Mouse (Mus musculus): ENCODE measurements at regions not wholly inside any gene's neighbourhood (a gene's known extent, or its start where the extent isn't known, plus 50 kb on each side); places are given as distances from the start of the nearest gene placed in this dataset.
A peak's percentile ranks its signal among the peaks of the same experiment; 100 is the strongest.

DNA sequence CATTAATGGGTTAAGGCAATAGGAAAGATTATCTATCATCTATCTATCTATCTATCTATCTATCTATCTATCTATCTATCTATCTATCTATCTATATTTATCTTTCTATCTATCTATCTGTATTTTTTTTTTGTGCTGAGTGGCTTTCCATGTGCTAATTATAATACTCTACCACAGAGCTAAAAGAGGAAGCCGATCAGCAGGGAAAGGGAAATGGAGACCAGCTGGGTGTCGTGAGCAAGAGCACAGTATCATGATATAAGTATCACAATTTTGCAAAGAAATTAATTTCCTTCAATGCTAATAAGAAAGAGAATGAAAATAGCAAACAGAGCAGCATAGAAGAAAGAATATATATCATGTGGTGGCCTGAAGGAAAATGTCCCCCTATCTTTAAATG is 69.6 kb downstream of the Cldn1 start:
- DNase-seq (ENCODE audit: low spot score), result no peak

DNA sequence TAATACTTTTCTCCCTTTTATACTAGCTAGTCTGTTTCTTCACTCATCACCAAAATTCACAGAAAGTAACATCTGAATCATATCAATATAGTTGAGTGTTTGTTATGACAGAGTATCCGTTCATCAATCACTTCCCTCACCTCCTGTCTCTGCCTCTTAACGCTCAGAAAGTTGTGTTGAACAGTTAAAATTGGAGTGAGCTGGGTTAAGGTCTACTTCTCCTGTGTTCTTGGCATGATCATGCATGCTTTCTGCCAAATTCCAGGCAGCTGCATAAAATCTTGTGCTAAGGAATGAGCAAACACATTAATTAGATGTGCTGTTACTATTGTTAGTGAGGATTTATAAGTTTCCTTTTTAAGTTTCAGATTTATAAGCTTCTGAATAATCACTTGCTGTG is 79.9 kb downstream of the Cldn1 start:
- DNase-seq (ENCODE audit: low spot score), result peak; percentile 32

DNA sequence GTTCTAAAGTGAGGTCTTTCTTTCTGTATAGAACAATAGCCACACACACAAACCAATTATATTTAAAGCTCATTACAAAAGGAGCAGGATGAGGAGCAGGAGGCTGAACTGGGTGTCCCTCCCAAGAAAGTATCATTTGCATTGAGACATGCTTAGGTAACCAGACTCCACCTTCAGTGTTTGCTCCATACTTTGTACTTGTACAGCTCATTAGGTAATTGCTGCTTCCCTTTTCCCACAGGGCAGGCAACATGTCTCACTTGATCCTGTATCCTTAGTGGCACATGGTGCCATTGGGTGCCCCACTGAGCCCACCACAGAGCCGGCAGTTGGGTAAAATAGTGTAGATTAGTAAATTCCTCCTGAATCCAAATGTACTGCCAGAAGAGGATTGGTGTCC is 86.0 kb downstream of the Cldn1 start:
- DNase-seq (ENCODE audit: low spot score), result no peak

DNA sequence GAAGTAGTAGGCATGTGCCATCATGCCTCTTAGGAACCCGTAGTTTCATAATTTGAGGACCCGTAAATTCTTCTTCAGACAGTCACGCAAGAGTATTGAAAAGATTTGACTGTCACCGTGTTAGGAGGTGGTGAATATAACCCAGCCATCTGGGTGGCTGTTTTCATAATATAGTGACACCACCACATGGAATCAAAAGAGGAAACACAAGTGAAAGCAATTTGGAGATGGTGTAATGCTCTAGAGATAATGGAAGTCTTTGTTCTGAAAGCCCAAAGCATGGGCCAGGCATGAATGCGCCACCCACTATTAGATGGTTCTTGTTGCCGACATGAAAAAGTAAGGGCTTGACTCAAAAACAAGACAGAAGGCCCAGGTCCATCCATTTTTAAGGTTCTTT is 86.9 kb downstream of the Cldn1 start:
- no peak for DNase-seq (ENCODE audit: low spot score)

DNA sequence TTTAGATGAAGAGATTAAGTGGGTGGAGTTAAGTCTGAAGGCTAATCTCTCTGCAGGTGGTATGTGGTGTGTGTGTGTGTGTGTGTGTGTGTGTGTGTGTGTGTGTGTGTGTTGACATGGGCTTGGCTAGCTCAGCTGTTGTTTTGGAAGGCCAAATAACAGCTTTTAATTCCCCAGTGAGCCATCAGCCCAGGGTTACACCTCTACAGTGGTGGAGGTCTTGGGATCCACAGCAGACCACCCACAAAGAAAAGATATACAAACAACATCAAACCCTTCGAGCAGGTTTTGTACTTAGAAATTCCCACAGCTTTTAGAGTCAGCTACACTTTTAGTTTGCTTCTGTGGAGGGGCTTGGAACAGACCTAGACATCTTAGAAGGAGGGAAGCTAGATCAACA is 89.2 kb downstream of the Cldn1 start:
- no peak for DNase-seq (ENCODE audit: low spot score)

DNA sequence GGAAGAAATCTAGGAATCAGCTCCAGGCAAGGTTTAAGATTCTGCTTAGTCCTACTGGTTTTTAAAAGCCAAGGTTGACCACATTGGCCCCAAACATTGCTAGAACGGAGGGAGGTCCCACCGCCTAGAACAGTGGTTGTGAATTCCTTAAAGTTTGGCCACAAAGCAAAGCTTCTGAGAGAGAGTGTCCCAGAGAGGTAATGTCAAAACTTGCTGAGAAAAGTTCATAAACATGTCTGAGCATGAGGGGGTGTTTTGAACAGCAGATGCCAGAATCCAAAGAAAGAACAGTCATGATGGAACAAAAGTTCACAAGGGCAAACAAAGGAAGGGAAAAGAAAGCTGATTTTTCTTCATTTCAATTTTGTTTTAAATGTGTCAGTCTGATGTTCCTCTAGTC is 90.1 kb downstream of the Cldn1 start:
- DNase-seq (ENCODE audit: low spot score), result peak; percentile 33

DNA sequence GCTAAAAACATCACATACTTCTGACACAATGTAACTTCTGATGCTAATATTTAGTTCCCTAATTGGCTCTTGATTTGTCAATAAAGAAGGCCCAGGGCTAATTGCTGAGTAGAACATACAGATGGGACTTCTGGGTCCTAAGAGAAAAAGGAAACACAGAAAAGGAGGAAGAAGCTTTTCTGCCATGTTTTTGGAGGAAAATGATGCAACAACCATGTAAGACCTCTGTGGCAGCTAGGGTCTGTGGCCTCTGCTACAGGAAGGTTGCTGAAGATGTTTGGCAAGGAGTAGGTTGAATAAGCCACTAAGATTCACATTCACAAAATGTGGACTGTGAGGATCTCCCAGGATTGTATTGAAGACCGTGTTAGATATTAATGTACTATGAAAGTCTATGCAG is 94.9 kb downstream of the Cldn1 start:
- DNase-seq (ENCODE audit: low spot score), result no peak

DNA sequence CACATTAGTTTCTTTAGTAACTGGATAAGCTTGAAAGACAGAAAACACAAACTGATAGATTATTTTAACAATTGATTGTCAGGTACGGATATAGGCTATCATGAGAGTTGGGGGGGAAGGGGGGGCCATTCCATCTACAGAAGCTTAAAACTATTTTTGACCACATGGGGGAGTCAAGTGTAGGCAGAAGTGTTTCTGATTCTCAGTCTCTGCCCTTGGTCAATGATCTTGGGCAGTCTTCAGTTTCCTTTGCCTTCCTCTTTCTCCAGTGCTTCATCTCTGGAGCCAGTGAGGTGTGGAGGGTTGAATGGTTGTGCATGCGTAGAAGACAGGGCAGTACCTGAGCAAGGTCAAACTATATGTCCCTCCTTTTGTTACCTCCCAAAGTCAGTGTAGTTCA is 118.8 kb downstream of the Cldn1 start:
- DNase-seq (ENCODE audit: low spot score), result peak; percentile 16

DNA sequence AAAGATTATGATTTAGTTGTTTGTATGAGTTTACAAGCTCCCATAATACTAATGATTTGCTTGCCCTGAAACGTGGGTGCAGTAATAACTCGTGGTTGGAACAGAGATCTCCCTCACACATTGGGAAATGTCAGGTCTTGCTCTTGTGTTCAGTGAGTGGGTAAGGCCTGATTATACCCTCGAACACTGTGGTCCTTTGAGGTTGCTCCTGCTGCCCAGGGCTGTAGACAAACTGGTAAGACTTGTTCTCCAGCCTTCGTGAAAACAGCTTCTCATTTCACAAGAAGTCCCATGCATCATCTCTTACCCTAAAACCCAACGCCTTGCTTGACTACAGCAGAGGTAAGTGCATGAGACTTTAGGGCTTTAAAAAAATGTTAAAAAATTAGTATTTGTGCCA is 119.9 kb downstream of the Cldn1 start:
- DNase-seq (ENCODE audit: low spot score), result no peak

DNA sequence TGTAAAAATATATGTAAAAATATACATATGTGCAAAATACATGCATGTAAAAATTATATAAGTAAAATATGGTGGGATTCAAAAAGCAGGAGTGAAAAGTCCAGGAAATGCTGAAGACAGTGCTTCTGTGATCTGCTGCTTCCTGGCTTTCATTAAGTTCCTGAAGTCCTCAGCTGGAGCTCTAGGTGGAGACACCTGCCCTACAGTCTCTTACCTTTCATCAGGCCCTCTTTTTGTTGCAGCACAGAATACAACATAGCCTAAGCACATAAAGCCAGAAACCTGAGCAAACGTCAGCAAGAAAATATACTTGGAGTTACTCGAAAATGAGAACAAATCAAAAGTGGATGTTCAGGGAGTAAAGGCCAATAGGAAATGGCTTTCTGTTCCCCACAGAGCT is 120.6 kb downstream of the Cldn1 start:
- no peak for DNase-seq (ENCODE audit: low spot score)

DNA sequence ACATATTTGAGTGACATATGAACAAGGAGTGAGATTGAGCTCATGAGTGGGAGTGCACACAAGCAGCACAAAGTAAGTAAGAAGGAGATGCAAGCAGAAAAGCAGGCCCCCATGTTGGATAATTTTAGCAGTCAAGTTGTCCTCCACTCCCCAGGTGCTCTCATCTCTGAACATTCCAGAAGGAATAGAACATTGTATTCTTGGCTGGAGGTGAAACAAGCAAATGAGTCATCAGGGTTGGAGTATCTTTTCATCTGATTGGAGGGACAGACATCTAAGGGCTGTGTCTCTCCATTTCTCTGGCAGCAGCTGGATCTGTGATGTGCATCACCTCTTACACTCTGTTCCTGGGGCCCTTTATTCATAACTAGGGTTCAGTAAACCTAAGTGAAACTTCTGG is 122.7 kb downstream of the Cldn1 start:
- DNase-seq (ENCODE audit: low spot score), result no peak

DNA sequence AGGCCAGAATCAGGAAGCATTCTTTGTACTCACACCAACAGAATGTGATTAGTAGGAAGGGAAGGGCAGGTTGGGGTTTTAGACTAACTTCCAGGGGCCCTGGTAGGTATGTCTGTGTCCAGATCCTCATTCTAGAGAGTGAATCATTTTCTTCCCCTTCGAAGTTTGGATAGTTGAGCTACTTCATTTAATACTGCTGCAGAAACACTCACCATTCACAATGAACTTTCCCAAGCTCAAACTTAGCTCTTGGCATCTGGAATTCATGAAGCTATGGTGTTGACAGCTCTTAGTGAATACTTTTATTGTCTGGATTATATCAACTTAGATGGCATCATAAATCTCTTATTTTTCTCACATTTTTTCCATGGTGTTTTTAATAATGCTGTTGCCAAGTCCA is 123.7 kb downstream of the Cldn1 start:
- DNase-seq (ENCODE audit: low spot score), result no peak

DNA sequence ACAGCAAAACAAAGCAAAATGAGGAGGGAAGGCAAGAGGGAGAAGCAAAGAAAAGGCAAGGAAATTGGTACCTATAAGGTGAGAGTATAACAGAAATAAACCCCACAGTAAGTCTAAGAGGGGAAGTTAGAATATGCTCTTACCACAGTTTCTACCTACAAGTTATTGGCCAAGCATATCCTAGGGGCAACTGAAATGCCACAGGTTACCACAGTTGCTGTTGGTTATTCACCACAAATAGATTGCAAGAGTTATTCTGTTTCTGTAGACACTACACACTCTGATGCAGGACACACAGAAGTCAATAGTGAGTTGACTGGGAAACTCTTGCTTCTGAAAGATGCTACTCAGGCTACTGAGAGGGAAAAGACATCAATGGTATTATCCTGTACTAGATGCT is 129.7 kb upstream of the P3h2 start:
- no peak for DNase-seq (ENCODE audit: low spot score)

DNA sequence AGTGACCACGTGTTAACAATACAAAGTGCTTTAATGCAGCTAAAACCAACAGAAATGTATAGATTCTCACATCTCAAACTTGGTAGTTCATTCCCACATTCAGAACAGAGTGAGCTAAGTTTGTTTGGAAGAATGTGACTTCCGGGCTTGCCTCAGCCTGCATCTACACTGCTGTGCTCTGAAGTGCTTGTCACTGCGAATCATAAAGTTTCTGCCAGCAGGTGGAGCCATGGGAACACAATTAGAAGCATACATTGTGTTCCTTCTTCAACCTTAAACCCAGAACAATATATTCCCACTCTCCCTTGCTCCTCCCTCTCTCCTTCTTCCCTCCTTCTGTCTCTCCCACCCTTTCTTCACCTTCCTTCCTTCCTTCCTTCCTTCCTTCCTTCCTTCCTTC is 128.5 kb upstream of the P3h2 start:
- DNase-seq (ENCODE audit: low spot score), result peak; percentile 78

DNA sequence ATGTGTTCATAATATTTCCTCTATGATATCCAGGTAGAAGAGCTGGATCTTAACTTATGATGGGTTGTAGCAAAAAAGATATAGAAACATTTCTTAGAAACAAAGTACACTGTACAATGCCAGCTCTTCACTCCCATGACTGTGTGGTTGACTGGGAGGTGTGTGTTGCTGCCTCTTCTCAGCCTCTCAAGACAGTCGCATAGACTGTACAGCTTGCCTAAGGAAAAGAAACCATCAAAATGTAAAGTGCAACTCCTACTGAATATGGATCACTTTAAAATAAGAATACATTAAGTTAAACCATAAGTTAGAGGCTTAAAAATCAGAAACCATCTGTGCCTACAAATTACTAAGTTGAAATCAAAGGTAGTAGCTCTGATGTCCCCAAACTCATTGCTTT is 125.5 kb upstream of the P3h2 start:
- no peak for DNase-seq (ENCODE audit: low spot score)

DNA sequence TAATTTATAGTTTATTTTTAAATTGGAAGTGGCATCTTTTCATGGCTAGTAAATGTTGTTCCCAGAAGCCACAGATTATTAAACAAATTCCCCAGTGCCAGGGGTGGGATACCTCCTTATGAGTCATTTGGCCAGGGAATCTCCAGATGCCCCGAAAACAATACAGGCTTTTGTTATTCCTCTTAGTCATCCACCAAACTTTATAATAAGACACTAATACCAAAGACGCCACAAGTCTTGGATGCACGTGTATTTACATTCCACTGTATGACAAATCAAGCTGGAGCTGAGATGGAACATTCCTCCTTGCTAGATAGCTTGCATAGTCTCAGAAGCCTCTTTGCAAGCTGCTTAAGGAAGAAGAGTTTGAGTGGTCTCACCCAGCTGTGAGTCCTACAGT is 105.8 kb upstream of the P3h2 start:
- DNase-seq (ENCODE audit: low spot score), result no peak

DNA sequence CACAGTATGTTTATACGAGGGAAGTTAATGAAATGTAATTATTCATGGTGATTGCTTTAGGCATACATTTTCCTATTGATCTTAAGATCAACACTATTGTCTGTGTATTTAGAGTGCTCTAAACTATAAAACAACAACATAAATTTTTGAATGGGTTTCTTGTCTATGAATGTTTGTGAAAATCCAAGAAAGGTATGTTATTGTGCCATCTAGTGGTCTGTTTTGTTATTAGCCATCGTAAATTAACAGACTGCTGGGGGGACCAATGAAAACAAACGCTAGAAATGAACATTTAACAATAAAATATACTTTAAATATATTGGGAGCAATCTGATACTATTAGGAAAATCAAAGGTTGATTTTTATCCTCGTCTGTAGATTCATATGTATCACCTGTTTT is 93.5 kb upstream of the P3h2 start:
- DNase-seq (ENCODE audit: low spot score), result peak; percentile 30

DNA sequence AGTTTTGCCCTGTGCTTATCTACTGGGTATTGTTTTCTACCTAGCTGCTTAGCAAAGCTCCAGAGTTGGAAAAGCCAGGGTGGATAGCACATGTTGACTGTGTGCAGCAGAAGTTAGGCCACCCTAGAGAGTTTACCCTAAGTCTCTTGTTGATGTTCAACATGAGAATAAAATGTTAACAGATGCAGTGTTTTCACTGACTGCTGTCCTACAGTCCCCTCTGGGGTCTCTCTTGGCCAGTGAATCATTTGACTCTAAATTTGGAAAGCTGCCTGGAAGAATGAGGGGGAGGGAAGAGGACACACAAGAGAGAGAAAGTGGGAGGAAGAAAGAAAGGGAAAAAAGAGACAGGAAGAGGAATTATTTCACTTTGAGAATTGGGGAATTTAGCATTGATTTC is 90.8 kb upstream of the P3h2 start:
- no peak for DNase-seq (ENCODE audit: low spot score)

DNA sequence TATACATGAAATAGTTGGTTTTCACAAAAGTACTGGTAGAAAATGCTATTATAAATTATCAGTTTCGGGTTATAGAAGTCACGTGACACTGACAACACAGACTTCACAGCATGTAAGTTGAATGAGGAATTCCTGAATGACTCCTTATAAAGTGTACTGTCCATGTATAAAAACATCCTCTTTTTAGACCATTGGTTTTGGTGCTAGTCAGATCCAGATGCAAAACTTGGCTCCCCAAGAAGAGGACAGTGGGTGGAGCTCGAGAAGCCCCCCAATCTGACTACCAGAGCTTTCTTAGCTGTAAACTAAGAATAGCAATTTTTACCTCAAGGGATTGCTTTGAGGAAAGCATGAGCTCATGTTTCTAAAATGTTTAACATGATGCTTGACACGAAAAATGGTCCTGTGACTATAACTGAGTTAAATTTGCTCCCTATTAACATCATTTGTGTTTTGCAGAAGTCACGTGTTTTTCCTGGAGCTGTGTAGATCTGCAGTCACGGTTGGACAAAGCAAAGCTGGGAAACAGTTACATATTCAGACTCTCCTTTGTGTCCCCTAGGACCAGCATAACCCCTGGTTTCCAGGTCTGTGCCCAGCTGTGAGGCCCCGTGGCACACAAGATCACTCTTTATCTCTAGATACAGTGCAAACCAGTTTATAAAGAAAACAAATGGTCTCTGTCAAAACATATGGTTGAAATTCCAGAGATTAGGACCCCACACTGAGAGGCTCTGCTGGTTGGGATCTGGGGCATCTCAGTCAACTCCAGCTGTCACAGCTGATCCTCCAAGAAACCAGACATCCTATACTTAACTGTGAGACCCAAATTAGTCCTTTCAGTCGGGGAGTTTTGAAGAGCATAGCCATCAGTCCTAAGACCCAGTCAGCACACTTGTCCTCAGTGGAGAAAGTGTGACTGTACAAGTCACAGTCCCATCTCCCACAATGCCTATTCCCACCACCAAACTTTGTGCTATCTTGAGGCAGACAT is 80.0 kb upstream of the P3h2 start:
- DNase-seq (ENCODE audit: low spot score), result no peak

DNA sequence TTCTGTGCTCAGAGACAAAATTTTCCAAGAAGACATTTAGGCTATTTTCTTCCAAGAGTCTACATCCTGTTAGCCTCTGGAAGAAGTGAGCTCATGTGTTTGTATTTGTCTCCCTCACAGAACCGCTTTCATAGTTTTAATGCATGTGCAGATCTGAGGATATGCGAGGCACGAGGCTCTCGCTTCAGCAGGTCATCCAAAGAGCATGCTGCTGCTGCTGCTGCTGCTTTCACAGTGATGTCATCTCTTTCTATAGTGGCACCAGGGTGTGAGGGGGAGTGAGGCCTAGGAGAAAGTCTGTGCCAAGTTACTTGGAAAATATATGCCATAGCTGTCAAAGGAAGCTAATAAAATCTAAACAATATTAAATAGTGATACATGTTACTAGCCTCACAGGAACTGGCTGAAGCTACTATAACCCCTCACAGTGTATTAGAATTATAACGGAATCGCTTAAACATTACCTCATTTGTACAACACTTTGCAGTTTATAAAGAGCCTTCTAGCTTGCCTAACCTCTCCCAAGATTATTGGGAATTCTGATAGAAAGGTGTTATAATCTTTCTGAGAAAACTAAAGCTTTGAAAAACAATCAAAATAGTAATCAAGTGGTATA is 79.2 kb upstream of the P3h2 start:
- no peak for DNase-seq (ENCODE audit: low spot score)

DNA sequence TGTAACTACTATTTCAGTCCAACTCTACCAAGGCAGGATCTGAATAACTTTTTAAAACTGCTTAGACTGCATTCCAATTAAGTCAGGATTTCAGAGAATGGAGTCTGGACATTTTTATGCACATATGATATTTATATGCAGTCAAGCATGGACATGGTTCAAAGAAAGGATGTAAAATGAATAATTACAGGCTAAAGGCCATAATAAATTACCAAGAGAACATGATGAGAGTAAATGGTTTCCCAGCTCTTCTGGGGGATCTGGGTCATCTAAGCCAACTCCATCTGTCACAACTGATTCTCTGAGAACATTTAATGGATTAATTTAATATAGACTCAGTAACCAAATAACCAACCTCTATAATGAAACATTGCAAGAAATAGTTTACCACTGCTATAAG is 77.9 kb upstream of the P3h2 start:
- no peak for DNase-seq (ENCODE audit: low spot score)

DNA sequence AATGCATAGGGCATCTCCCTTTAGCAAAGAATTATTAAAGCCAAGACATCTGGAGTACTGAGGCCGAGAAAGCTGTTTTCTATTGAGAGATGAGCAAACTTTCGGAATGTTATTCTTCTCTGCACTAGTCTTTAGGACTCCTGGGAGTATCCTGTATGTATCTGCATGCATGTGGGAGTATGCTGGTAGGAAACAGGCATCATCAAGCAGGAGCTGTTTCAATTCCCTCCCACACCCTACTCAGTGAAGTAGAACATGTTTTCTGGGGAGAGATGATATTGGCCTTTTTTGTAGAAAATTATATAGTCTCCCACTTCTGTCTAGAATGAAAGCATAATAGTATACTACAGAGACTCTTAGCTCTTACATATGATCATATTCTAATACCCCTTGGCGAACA is 76.1 kb upstream of the P3h2 start:
- DNase-seq (ENCODE audit: low spot score), result no peak

DNA sequence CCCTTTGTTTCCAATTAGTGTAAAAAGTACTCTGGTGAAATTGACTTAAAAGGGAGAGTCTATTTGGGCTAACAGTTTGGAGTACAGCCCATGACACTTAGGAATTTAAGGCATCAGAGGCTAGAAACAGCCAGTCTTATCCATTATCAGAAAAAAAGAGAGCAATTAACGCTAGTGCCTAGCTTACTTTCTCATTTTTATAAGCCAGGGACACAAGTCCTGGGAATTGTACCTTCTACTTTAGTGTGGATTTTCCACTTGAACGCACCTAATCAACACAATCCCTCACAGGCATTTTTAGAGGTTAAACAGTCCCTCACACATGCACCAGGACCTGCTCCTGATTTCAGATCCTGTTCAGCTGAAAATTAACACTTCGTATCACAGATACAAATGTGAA is 65.9 kb upstream of the P3h2 start:
- DNase-seq (ENCODE audit: low spot score), result no peak

DNA sequence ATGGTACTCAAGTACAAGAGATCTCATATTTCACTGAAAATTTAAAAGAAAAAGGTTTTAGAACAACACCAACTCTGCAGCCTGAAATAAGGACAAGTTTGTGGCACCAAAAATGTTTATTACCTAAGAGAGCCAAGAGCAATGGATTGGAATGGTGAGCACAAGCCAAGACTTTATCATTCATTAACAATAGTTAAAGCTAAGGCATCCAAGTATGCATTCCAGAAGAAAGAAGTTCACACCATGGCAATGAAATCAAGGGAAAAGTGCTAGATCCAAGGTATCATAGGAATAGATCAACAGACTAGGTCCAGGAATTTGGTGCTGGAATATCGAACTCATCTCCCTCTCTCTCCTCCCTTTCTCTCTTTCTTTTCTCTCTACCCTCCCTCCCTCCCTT is 63.8 kb upstream of the P3h2 start:
- DNase-seq (ENCODE audit: low spot score), result no peak
